Mouse (Mus musculus): Measurements from ENCODE around the gene Cdh8. TPM values are rescaled to one million over a fixed set of nuclear protein-coding genes. Genes with fewer than 3 reads are reported as not detected.
"Not testable (repeated sequence)": the region's sequence is repeated elsewhere in the genome, so short reads cannot be mapped to it uniquely, and the experiment has no call there.

Gene Cdh8
- polyA plus RNA-seq, 1 experiment from 2014 or later: 12.0 TPM

- no peak overlapping the region for H3K27ac ChIP-seq (ENCODE audit: low read depth, low read length)
- no peak overlapping the region for H3K4me3 ChIP-seq (ENCODE audit: low read depth, low read length)
- DNase-seq (ENCODE audit: low spot score): no peak
- H3K9me3 ChIP-seq (ENCODE audit: control insufficient read depth, low read length): no peaks in the 10 kb centered on the region
- no peaks in the 10 kb centered on the region for H3K27me3 ChIP-seq (ENCODE audit: control insufficient read depth, insufficient read depth, low read length)
- H3K36me3 ChIP-seq (ENCODE audit: control insufficient read depth, insufficient read depth, low read length): no peaks in the 10 kb centered on the region
- no peak overlapping the region for H3K9ac ChIP-seq (ENCODE audit: low read length)
- WGBS: 72% methylated on average over 6 of the region's 6 CpGs
- ATAC-seq (replicated peaks; ENCODE audit: low FRiP score): no peak
- H3K4me2 ChIP-seq (ENCODE audit: low read depth, low read length, severe bottlenecking): no peak overlapping the region
- no peaks in the 10 kb centered on the region for H3K4me1 ChIP-seq (replicated peaks; ENCODE audit: control insufficient read depth, insufficient read depth, low read length)
These were observed 192.6 kb downstream of the Cdh8 start for GRCm38 (mm10) chr8:99223697-99224096.

GRCm38 (mm10) chr8:99205194-99205593, 211.1 kb downstream of the Cdh8 start:
- ATAC-seq (replicated peaks; ENCODE audit: low FRiP score) (no peak), DNase-seq (ENCODE audit: low spot score) (no peak)
- H3K4me1 ChIP-seq (replicated peaks; ENCODE audit: control insufficient read depth, insufficient read depth, low read length): no peaks in the 10 kb centered on the region
- H3K9ac ChIP-seq (ENCODE audit: low read length): no peak overlapping the region
- 83% methylated on average over 7 of the region's 7 CpGs for WGBS
- H3K4me2 ChIP-seq (ENCODE audit: low read depth, low read length, severe bottlenecking): no peak overlapping the region
- no peaks in the 10 kb centered on the region for H3K27me3 ChIP-seq (ENCODE audit: control insufficient read depth, insufficient read depth, low read length)
- H3K9me3 ChIP-seq (ENCODE audit: control insufficient read depth, low read length): no peaks in the 10 kb centered on the region
- no peak overlapping the region for H3K27ac ChIP-seq (ENCODE audit: low read depth, low read length)
- no peaks in the 10 kb centered on the region for H3K36me3 ChIP-seq (ENCODE audit: control insufficient read depth, insufficient read depth, low read length)
- H3K4me3 ChIP-seq (ENCODE audit: low read depth, low read length): no peak overlapping the region

GRCm38 (mm10) chr8:99190643-99191042, 225.6 kb downstream of the Cdh8 start:
- Histone ChIP-seq H3K4me1 (replicated peaks; ENCODE audit: control insufficient read depth, insufficient read depth, low read length) (no peaks in the 10 kb centered on the region), H3K9ac (ENCODE audit: low read length) (no peak overlapping the region), H3K4me3 (ENCODE audit: low read depth, low read length) (no peak overlapping the region), H3K27me3 (ENCODE audit: control insufficient read depth, insufficient read depth, low read length) (no peaks in the 10 kb centered on the region), H3K27ac (ENCODE audit: low read depth, low read length) (no peak overlapping the region), H3K9me3 (ENCODE audit: control insufficient read depth, low read length) (no peaks in the 10 kb centered on the region), H3K36me3 (ENCODE audit: control insufficient read depth, insufficient read depth, low read length) (no peaks in the 10 kb centered on the region), H3K4me2 (ENCODE audit: low read depth, low read length, severe bottlenecking) (no peak overlapping the region)
- DNase-seq (ENCODE audit: low spot score) (no peak), ATAC-seq (replicated peaks; ENCODE audit: low FRiP score) (no peak)
- WGBS: 88% methylated on average over 2 of the region's 2 CpGs

- Histone ChIP-seq H3K9me3 (ENCODE audit: control insufficient read depth, low read length) (no peaks in the 10 kb centered on the region), H3K9ac (ENCODE audit: low read length) (no peak overlapping the region), H3K4me1 (replicated peaks; ENCODE audit: control insufficient read depth, insufficient read depth, low read length) (no peaks in the 10 kb centered on the region), H3K27ac (ENCODE audit: low read depth, low read length) (no peak overlapping the region), H3K4me2 (ENCODE audit: low read depth, low read length, severe bottlenecking) (no peak overlapping the region), H3K27me3 (ENCODE audit: control insufficient read depth, insufficient read depth, low read length) (no peaks in the 10 kb centered on the region), H3K36me3 (ENCODE audit: control insufficient read depth, insufficient read depth, low read length) (no peaks in the 10 kb centered on the region), H3K4me3 (ENCODE audit: low read depth, low read length) (no peak overlapping the region)
- no peak for DNase-seq (ENCODE audit: low spot score)
- ATAC-seq (replicated peaks; ENCODE audit: low FRiP score): no peak
- 91% methylated on average over 5 of the region's 5 CpGs for WGBS
These were observed 229.4 kb downstream of the Cdh8 start for GRCm38 (mm10) chr8:99186879-99187278.

- H3K27me3 ChIP-seq (ENCODE audit: control insufficient read depth, insufficient read depth, low read length): no peaks in the 10 kb centered on the region
- ATAC-seq (replicated peaks; ENCODE audit: low FRiP score) (no peak), DNase-seq (ENCODE audit: low spot score) (no peak)
- no peak overlapping the region for H3K27ac ChIP-seq (ENCODE audit: low read depth, low read length)
- no peak overlapping the region for H3K9ac ChIP-seq (ENCODE audit: low read length)
- H3K9me3 ChIP-seq (ENCODE audit: control insufficient read depth, low read length): no peaks in the 10 kb centered on the region
- no peaks in the 10 kb centered on the region for H3K36me3 ChIP-seq (ENCODE audit: control insufficient read depth, insufficient read depth, low read length)
- no peak overlapping the region for H3K4me3 ChIP-seq (ENCODE audit: low read depth, low read length)
- H3K4me2 ChIP-seq (ENCODE audit: low read depth, low read length, severe bottlenecking): no peak overlapping the region
- no peaks in the 10 kb centered on the region for H3K4me1 ChIP-seq (replicated peaks; ENCODE audit: control insufficient read depth, insufficient read depth, low read length)
These were observed 232.1 kb downstream of the Cdh8 start for GRCm38 (mm10) chr8:99184186-99184585.

GRCm38 (mm10) chr8:99166966-99167365, 249.3 kb downstream of the Cdh8 start:
- H3K4me1 ChIP-seq (replicated peaks; ENCODE audit: control insufficient read depth, insufficient read depth, low read length): no peaks in the 10 kb centered on the region
- H3K36me3 ChIP-seq (ENCODE audit: control insufficient read depth, insufficient read depth, low read length): no peaks in the 10 kb centered on the region
- no peak for ATAC-seq (replicated peaks; ENCODE audit: low FRiP score)
- H3K27ac ChIP-seq (ENCODE audit: low read depth, low read length): no peak overlapping the region
- no peak overlapping the region for H3K4me3 ChIP-seq (ENCODE audit: low read depth, low read length)
- H3K4me2 ChIP-seq (ENCODE audit: low read depth, low read length, severe bottlenecking): no peak overlapping the region
- no peaks in the 10 kb centered on the region for H3K9me3 ChIP-seq (ENCODE audit: control insufficient read depth, low read length)
- no peaks in the 10 kb centered on the region for H3K27me3 ChIP-seq (ENCODE audit: control insufficient read depth, insufficient read depth, low read length)
- H3K9ac ChIP-seq (ENCODE audit: low read length): no peak overlapping the region
- WGBS: 66% methylated on average over 3 of the region's 3 CpGs
- DNase-seq (ENCODE audit: low spot score): no peak

GRCm38 (mm10) chr8:99161633-99162032, 254.6 kb downstream of the Cdh8 start:
- H3K4me2 ChIP-seq (ENCODE audit: low read depth, low read length, severe bottlenecking): no peak overlapping the region
- ATAC-seq (replicated peaks; ENCODE audit: low FRiP score) (no peak), DNase-seq (ENCODE audit: low spot score) (no peak)
- no peaks in the 10 kb centered on the region for H3K27me3 ChIP-seq (ENCODE audit: control insufficient read depth, insufficient read depth, low read length)
- 32% methylated on average over 4 of the region's 4 CpGs for WGBS
- H3K27ac ChIP-seq (ENCODE audit: low read depth, low read length): no peak overlapping the region
- no peaks in the 10 kb centered on the region for H3K36me3 ChIP-seq (ENCODE audit: control insufficient read depth, insufficient read depth, low read length)
- no peak overlapping the region for H3K9ac ChIP-seq (ENCODE audit: low read length)
- H3K4me3 ChIP-seq (ENCODE audit: low read depth, low read length): no peak overlapping the region
- no peaks in the 10 kb centered on the region for H3K9me3 ChIP-seq (ENCODE audit: control insufficient read depth, low read length)
- no peaks in the 10 kb centered on the region for H3K4me1 ChIP-seq (replicated peaks; ENCODE audit: control insufficient read depth, insufficient read depth, low read length)

GRCm38 (mm10) chr8:99145436-99145835, 270.8 kb downstream of the Cdh8 start:
- no peak overlapping the region for H3K9ac ChIP-seq (ENCODE audit: low read length)
- no peaks in the 10 kb centered on the region for H3K9me3 ChIP-seq (ENCODE audit: control insufficient read depth, low read length)
- H3K27ac ChIP-seq (ENCODE audit: low read depth, low read length): no peak overlapping the region
- DNase-seq (ENCODE audit: low spot score): no peak
- H3K4me3 ChIP-seq (ENCODE audit: low read depth, low read length): no peak overlapping the region
- no peaks in the 10 kb centered on the region for H3K27me3 ChIP-seq (ENCODE audit: control insufficient read depth, insufficient read depth, low read length)
- ATAC-seq (replicated peaks; ENCODE audit: low FRiP score): no peak
- no peak overlapping the region for H3K4me2 ChIP-seq (ENCODE audit: low read depth, low read length, severe bottlenecking)
- WGBS: 89% methylated on average over 6 of the region's 6 CpGs
- H3K36me3 ChIP-seq (ENCODE audit: control insufficient read depth, insufficient read depth, low read length): no peaks in the 10 kb centered on the region
- no peaks in the 10 kb centered on the region for H3K4me1 ChIP-seq (replicated peaks; ENCODE audit: control insufficient read depth, insufficient read depth, low read length)

GRCm38 (mm10) chr8:99144761-99145160, 271.5 kb downstream of the Cdh8 start:
- ATAC-seq (replicated peaks; ENCODE audit: low FRiP score); DNase-seq (ENCODE audit: low spot score); H3K27me3 ChIP-seq (ENCODE audit: control insufficient read depth, insufficient read depth, low read length); H3K27ac ChIP-seq (ENCODE audit: low read depth, low read length); H3K9ac ChIP-seq (ENCODE audit: low read length); H3K4me1 ChIP-seq (replicated peaks; ENCODE audit: control insufficient read depth, insufficient read depth, low read length); H3K4me2 ChIP-seq (ENCODE audit: low read depth, low read length, severe bottlenecking); H3K36me3 ChIP-seq (ENCODE audit: control insufficient read depth, insufficient read depth, low read length); H3K4me3 ChIP-seq (ENCODE audit: low read depth, low read length); H3K9me3 ChIP-seq (ENCODE audit: control insufficient read depth, low read length): not testable (repeated sequence)
- WGBS: 69% methylated on average over 1 of the region's 1 CpGs

Data from forebrain, embryonic 11.5 days (tissue).